ENCODE assay signal across 11 mouse cellular contexts in the genomic region with DNA sequence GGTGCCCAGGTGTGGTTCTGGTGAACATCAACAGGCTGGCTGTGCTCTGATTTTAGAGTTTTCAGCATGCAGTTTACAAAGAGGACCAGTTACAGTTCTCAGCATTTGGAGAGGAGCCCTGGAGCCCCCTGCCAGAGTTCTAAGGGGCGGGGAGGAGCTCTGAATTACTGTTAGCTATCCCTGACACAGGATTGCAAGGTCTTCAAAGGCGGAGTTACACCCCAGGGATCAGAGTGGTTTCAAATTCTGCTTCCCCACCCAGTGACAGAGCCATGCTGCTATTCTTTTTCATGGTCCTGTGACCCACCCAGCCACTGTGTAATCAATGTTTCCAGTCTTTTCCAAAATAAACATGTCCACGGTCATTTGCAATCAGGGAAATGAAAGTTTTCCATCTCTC.
DNase-seq lines count a peak whose midpoint lies in the region; ATAC-seq lines count a peak whose summit lies in the region.
"Had no signal": no experiment of that assay in that cellular context is flagged by ENCODE, and none has a peak within 500 bp of the region (broad histone marks: within the 10 kb centered on the region; RNA-seq: fewer than 3 reads in every experiment).

No protein-coding gene starts in this region.

- peak; percentile 26 to 58 for DNase-seq in heart, adult 18-20 months
- DNase-seq in heart, postnatal 14 days: no peak
- DNase-seq in urinary bladder, postnatal 14 days (ENCODE audit: low spot score): peak; percentile 6
- DNase-seq in urinary bladder, postnatal 4 days (ENCODE audit: low spot score in 2 of 2): no peak
- peak; percentile 22 to 52 for DNase-seq in gastrocnemius, postnatal 36 days
- no peak for DNase-seq in testis, postnatal 14 days (ENCODE audit: low spot score)
- DNase-seq in left cerebral cortex, adult 18-20 months (ENCODE audit: low spot score in 2 of 2): no peak
- DNase-seq: cerebellum, adult 9-10 months had no signal

- no peak overlapping the region for H3K27ac ChIP-seq in hindbrain, embryonic 12.5 days
- H3K27ac ChIP-seq: liver, embryonic 12.5 days had no signal

- H3K9me3 ChIP-seq in hindbrain, embryonic 12.5 days (replicated peaks): no peaks in the 10 kb centered on the region
- H3K9me3 ChIP-seq: forebrain, embryonic 12.5 days; liver, embryonic 12.5 days had no signal

- H3K4me1 ChIP-seq in hindbrain, embryonic 12.5 days: peaks cover 8% of the 10 kb centered on the region
- H3K4me1 ChIP-seq: liver, embryonic 12.5 days had no signal

- H3K4me2 ChIP-seq in hindbrain, embryonic 12.5 days (replicated peaks): no peak overlapping the region
- H3K4me2 ChIP-seq: forebrain, embryonic 12.5 days; liver, embryonic 12.5 days had no signal

- no peak overlapping the region for H3K4me3 ChIP-seq in hindbrain, embryonic 12.5 days
- H3K4me3 ChIP-seq: forebrain, embryonic 12.5 days; liver, embryonic 12.5 days had no signal

- intact Hi-C loops in heart, postnatal 14 days (cut with DNase I): no loop called here
- intact Hi-C loops in gastrocnemius, postnatal 36 days (cut with DNase I): no loop called here

- no peak for ATAC-seq in hindbrain, embryonic 12.5 days (ENCODE audit: low FRiP score)
- ATAC-seq: liver, embryonic 12.5 days had no signal

- no peak overlapping the region for H3K9ac ChIP-seq in hindbrain, embryonic 12.5 days
- H3K9ac ChIP-seq: forebrain, embryonic 12.5 days; liver, embryonic 12.5 days had no signal

- WGBS in hindbrain, embryonic 12.5 days: 9% methylated on average over 3 of the region's 3 CpGs

- no peaks in the 10 kb centered on the region for H3K27me3 ChIP-seq in hindbrain, embryonic 12.5 days
- H3K27me3 ChIP-seq: forebrain, embryonic 12.5 days; liver, embryonic 12.5 days had no signal

- H3K36me3 ChIP-seq in hindbrain, embryonic 12.5 days: no peaks in the 10 kb centered on the region
- H3K36me3 ChIP-seq: forebrain, embryonic 12.5 days; liver, embryonic 12.5 days had no signal

Comparison
In these comparisons a context has a peak if more than half of its experiments do, and no peak if none do; other contexts are left out.
1. DNase-seq: peak in heart, adult 18-20 months (2 of 2), urinary bladder, postnatal 14 days (single experiment) and gastrocnemius, postnatal 36 days (2 of 2); none in heart, postnatal 14 days (0 of 2), urinary bladder, postnatal 4 days (0 of 2), testis, postnatal 14 days (single experiment) and left cerebral cortex, adult 18-20 months (0 of 2).